Mouse (Mus musculus): Measurements from ENCODE around the gene Kif1a.

GRCm38 (mm10) chr1:93033989-93034388, 67.8 kb downstream of the Kif1a start:
- TF ChIP-seq CTCF (IDR thresholded peaks at IDR 0.05; ENCODE audit: borderline replicate concordance, insufficient read depth, low read depth, low read length) (no peak), POLR2A (IDR thresholded peaks at IDR 0.05; ENCODE audit: borderline replicate concordance, insufficient read depth, low read length) (no peak)

Measured in cerebellum, adult 2 months (tissue).